Mouse (Mus musculus): ENCODE measurements around the gene Hoxa7. TPM values are rescaled to one million over a fixed set of nuclear protein-coding genes. Genes with fewer than 3 reads are reported as not detected.

Gene Hoxa7
- polyA plus RNA-seq, 2 experiments: 10.1 to 15.8 TPM

- WGBS: 5% methylated on average over 45 of the region's 47 CpGs
- H3K4me2 ChIP-seq (replicated peaks; ENCODE audit: low read depth, low read length, severe bottlenecking): peak within 1 kb of the TSS; percentile 75
- H3K9me3 ChIP-seq (ENCODE audit: control insufficient read depth, low read length): no peaks in the 10 kb centered on the region
- peaks cover 62% of the 10 kb centered on the region for H3K4me1 ChIP-seq (ENCODE audit: control insufficient read depth, insufficient read depth, low read length)
- no peak for TF ChIP-seq POLR2A (IDR thresholded peaks at IDR 0.05; ENCODE audit: borderline replicate concordance, extremely low read depth, insufficient read depth, insufficient read length)
- H3K27ac ChIP-seq (replicated peaks; ENCODE audit: low read depth, low read length): no peak within 1 kb of the TSS
- ATAC-seq (ENCODE audit: low FRiP score, low read depth): no peak
- DNase-seq (ENCODE audit: low spot score): peak; percentile 51
- peaks cover 26% of the 10 kb centered on the region; the same call in 1 of the 2 replicates for H3K27me3 ChIP-seq (ENCODE audit: control insufficient read depth, insufficient read depth, low read length)
- peak within 1 kb of the TSS; percentile 52 for H3K9ac ChIP-seq (ENCODE audit: low read depth, low read length, severe bottlenecking)
- H3K36me3 ChIP-seq (ENCODE audit: control insufficient read depth, insufficient read depth, low read length): peaks cover 28% of the 10 kb centered on the region
- H3K4me3 ChIP-seq (replicated peaks; ENCODE audit: low read length): peak within 1 kb of the TSS; percentile 39
Measured at GRCm38 (mm10) chr6:52208072-52208867, 13.4 kb downstream of the Hoxa7 start, which contains the start of gene Hoxa6. Hoxa6 (minus strand) TSS chr6:52208722.

GRCm38 (mm10) chr6:52207684-52207976 lies 14.0 kb downstream of the Hoxa7 start:
- H3K9me3 ChIP-seq (ENCODE audit: control insufficient read depth, low read length): no peaks in the 10 kb centered on the region
- TF ChIP-seq POLR2A (IDR thresholded peaks at IDR 0.05; ENCODE audit: borderline replicate concordance, extremely low read depth, insufficient read depth, insufficient read length): no peak
- ATAC-seq (ENCODE audit: low FRiP score, low read depth) (no peak), DNase-seq (ENCODE audit: low spot score) (no peak)
- H3K36me3 ChIP-seq (ENCODE audit: control insufficient read depth, insufficient read depth, low read length): peaks cover 35% of the 10 kb centered on the region
- H3K9ac ChIP-seq (ENCODE audit: low read depth, low read length, severe bottlenecking): no peak overlapping the region
- H3K4me3 ChIP-seq (replicated peaks; ENCODE audit: low read length): no peak overlapping the region
- H3K27ac ChIP-seq (replicated peaks; ENCODE audit: low read depth, low read length): no peak overlapping the region
- peaks cover 31% of the 10 kb centered on the region; the same call in 1 of the 2 replicates for H3K27me3 ChIP-seq (ENCODE audit: control insufficient read depth, insufficient read depth, low read length)
- H3K4me2 ChIP-seq (replicated peaks; ENCODE audit: low read depth, low read length, severe bottlenecking): peak overlapping the region; percentile 75; the same call in 1 of the 2 replicates
- peaks cover 64% of the 10 kb centered on the region for H3K4me1 ChIP-seq (ENCODE audit: control insufficient read depth, insufficient read depth, low read length)

- ATAC-seq (ENCODE audit: low FRiP score, low read depth) (no peak), DNase-seq (ENCODE audit: low spot score) (no peak)
- WGBS: 34% methylated on average over 4 of the region's 4 CpGs
- TF ChIP-seq POLR2A (IDR thresholded peaks at IDR 0.05; ENCODE audit: borderline replicate concordance, extremely low read depth, insufficient read depth, insufficient read length): no peak
- peak overlapping the region; percentile 91 for H3K4me2 ChIP-seq (replicated peaks; ENCODE audit: low read depth, low read length, severe bottlenecking)
- H3K4me3 ChIP-seq (replicated peaks; ENCODE audit: low read length): no peak overlapping the region
- H3K27me3 ChIP-seq (ENCODE audit: control insufficient read depth, insufficient read depth, low read length): peaks cover 35% of the 10 kb centered on the region; the same call in 1 of the 2 replicates
- H3K9me3 ChIP-seq (ENCODE audit: control insufficient read depth, low read length): no peaks in the 10 kb centered on the region
- H3K4me1 ChIP-seq (ENCODE audit: control insufficient read depth, insufficient read depth, low read length): peaks cover 64% of the 10 kb centered on the region
- no peak overlapping the region for H3K27ac ChIP-seq (replicated peaks; ENCODE audit: low read depth, low read length)
- H3K36me3 ChIP-seq (ENCODE audit: control insufficient read depth, insufficient read depth, low read length): peaks cover 35% of the 10 kb centered on the region
- no peak overlapping the region for H3K9ac ChIP-seq (ENCODE audit: low read depth, low read length, severe bottlenecking)
Measured at GRCm38 (mm10) chr6:52206882-52207683, 14.6 kb downstream of the Hoxa7 start.

GRCm38 (mm10) chr6:52205638-52206621 lies 15.7 kb downstream of the Hoxa7 start:
- Histone ChIP-seq H3K36me3 (ENCODE audit: control insufficient read depth, insufficient read depth, low read length) (peaks cover 39% of the 10 kb centered on the region), H3K4me1 (ENCODE audit: control insufficient read depth, insufficient read depth, low read length) (peaks cover 57% of the 10 kb centered on the region), H3K27me3 (ENCODE audit: control insufficient read depth, insufficient read depth, low read length) (peaks cover 30% of the 10 kb centered on the region; the same call in 1 of the 2 replicates), H3K9ac (ENCODE audit: low read depth, low read length, severe bottlenecking) (peak overlapping the region; percentile 25; the same call in 1 of the 2 replicates), H3K4me3 (replicated peaks; ENCODE audit: low read length) (peak overlapping the region; percentile 10), H3K9me3 (ENCODE audit: control insufficient read depth, low read length) (no peaks in the 10 kb centered on the region), H3K27ac (replicated peaks; ENCODE audit: low read depth, low read length) (0 out of 2 replicates have a peak overlapping the region, but pooled peaks have one; percentile 38), H3K4me2 (replicated peaks; ENCODE audit: low read depth, low read length, severe bottlenecking) (peak overlapping the region; percentile 91)
- TF ChIP-seq POLR2A (IDR thresholded peaks at IDR 0.05; ENCODE audit: borderline replicate concordance, extremely low read depth, insufficient read depth, insufficient read length): no peak
- WGBS: 21% methylated on average over 51 of the region's 55 CpGs
- DNase-seq (ENCODE audit: low spot score): no peak
- no peak for ATAC-seq (ENCODE audit: low FRiP score, low read depth)
